Mouse (Mus musculus): ENCODE results near the gene Fntb.

Fntb gene

DNA sequence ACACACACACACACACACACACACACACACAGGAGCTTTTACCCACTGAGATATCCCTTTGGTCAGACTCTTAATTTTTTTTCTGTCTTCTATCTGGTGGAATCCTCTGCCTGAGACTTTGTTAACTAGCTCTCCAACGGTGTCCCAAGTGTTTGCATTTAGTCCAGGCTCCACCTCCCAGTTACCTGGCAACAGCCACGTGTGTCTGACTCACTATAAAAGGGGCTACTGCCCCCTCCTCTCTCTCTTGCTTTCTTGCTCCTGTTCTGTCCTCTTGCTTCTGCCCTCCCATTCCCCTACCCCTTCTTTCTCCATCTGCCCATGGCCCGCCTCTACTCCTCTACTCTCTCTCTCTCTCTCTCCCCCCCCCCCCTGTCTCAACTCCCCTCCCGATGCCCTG, 200.5 kb downstream of the Fntb start:
- no peak for DNase-seq

Data from thymus, adult 18-20 months (tissue).